Mouse (Mus musculus): ENCODE results near the gene Grm2.
"Not testable (repeated sequence)": the region's sequence is repeated elsewhere in the genome, so short reads cannot be mapped to it uniquely, and the experiment has no call there.

Grm2 gene

DNA sequence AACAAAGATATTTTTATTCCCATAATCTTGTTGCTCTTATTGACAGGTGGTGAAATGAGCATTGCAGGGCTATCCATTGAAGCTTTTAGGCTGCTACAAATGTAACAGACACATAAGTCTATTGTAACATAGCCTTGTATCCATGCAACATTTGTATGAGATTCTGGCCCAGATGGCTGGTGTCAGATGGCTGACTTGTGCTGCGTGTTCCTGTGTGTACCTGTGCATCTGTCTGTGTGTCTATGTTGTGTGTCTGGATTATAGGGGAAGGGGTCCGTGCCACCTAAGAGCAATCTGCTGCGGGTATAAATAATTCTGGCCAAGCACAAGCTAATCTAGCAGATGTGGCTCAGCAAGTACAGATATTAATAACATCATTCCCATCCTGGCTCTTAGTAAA is 38.4 kb downstream of the Grm2 start:
- POLR2A ChIA-PET: interaction anchor here in 2 of 4 experiments (0.8 to 1.1 kb wide), 3 partner anchors 9 to 183 kb away, joined by 3 read pairs; partner anchors contain the start of gene Iqcf6 (in 1 of the 2)
- CTCF ChIA-PET: interaction anchor here in 1 of 4 experiments (3.5 kb wide), 1 partner anchor 26 kb away, joined by 9 read pairs; no protein-coding TSS in a partner anchor

DNA sequence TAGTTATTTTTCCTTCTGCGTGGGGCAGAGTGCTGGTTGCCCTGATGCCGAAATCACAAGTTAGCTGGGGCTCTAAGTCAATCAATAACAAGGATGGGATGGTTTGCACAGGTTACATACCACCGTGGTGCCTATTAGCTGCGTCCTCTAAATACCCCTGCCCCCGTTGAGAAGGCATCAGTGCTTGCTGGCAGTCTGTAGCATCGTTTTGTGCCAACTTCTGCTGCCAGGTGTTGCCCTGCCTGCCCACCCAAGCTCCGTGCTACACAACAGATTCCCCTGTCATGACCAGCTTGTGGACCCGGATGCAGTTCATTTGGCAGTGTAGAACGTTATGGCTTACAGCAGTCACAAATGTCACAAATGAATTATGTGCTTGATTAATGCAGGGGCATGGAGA is 39.6 kb downstream of the Grm2 start:
- CTCF ChIA-PET: interaction anchor here in 2 of 4 experiments (1.0 to 3.5 kb wide), 3 partner anchors 9 to 27 kb away, joined by 3 to 9 read pairs (median 9); no protein-coding TSS in a partner anchor
- POLR2A ChIA-PET: interaction anchor here in 1 of 4 experiments (1.0 to 1.4 kb wide), 2 partner anchors 9 to 275 kb away, joined by 3 to 4 read pairs; partner anchors contain the start of gene Manf

DNA sequence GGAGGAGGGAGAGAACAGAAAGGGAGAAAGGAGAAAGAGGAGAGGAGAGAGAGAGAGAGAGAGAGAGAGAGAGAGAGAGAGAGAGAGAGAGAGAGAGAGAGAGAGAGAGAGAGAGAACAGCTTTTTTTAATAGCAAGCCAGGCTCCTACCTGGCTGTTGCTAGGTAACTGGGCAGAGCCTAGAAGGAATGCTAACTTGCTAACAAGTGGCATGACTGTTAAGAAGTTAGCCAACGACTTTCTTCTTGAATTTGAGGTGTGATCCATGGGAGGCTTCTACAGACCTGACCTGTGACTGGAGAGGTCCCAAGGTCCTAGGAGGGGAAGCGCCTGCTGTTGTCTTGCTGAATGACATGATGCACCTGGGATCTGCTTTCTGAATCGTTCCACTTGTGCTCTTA is 41.3 kb downstream of the Grm2 start:
- CTCF ChIA-PET: interaction anchor here in 2 of 4 experiments (0.6 to 0.9 kb wide), 2 partner anchors 10 to 112 kb away, joined by 3 to 6 read pairs; no protein-coding TSS in a partner anchor
- POLR2A ChIA-PET: interaction anchor here in 2 of 4 experiments (0.8 to 1.1 kb wide), 2 partner anchors 19 to 23 kb away, joined by 3 read pairs; no protein-coding TSS in a partner anchor

DNA sequence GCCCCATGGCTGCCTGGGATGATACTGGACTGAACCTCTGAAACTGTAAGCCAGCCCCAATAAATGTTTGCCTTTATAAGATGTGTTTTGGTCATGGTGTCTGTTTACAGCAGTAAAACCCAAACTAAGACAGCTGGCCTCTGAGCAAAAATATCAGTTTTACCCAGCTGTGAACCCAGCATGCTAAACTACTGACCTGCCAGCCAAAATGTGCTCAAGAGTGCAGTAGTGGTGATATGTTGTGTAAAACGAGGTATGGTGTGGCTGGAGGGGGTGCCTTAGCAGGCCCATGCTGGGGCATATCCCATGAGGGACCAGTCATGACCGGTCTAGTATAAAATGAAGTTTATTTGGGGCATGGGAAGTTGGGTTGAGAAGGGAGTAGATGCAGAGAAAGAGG is 41.9 kb downstream of the Grm2 start:
- CTCF ChIA-PET: interaction anchor here in 2 of 4 experiments (0.5 to 1.9 kb wide), 5 partner anchors 14 to 452 kb away, joined by 3 to 5 read pairs (median 3); no protein-coding TSS in a partner anchor
- POLR2A ChIA-PET: interaction anchor here in 2 of 4 experiments (1.0 to 1.4 kb wide), 4 partner anchors 21 to 278 kb away, joined by 3 to 5 read pairs (median 4); partner anchors contain the start of gene Manf (in 1 of the 2)

DNA sequence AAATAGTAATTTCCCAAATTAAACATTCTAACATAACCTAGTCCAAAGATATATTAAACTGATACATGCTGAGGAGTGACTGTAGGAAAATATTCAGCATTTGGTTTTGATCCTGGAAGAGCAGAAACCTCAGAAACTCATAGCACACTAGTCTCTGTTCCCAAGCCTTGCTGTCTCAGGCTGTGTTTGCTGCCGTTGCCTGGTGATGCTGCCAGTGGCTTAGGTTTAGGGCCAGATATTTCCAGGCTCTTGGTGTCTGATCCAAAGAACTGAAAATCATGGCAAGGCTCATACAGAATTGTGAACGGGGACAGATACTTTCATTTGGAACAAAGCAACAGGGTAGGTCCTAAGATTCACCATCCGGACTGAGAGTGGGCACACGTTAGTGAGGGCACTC is 45.2 kb downstream of the Grm2 start:
- POLR2A ChIA-PET: no interaction called here
- CTCF ChIA-PET: interaction anchor here in 1 of 4 experiments (0.6 kb wide), 1 partner anchor 15 kb away, joined by 8 read pairs; no protein-coding TSS in a partner anchor

DNA sequence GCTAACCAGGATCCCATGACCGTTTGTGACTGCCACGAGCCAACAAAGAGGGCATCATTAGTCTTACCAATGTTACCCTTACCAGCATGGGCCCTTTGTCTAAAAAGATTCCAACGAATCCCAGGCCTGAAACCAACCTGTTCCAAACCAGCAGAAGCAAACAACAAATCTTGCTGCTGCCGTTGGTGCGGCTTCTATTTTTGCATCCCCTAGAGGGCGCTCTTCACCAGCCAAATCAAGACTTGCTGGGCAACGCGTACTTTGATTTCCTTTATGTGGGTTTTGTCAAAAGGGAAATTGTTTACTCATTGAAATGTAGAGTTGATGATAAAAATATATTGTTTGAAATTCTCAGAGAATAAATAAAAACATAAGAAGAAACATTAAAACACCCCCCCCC is 55.3 kb downstream of the Grm2 start:
- ChIA-PET CTCF (interaction anchor here in 3 of 4 experiments (0.6 to 4.5 kb wide), 5 partner anchors 12 to 1104 kb away, joined by 5 to 57 read pairs (median 17); no protein-coding TSS in a partner anchor), POLR2A (interaction anchor here in 1 of 4 experiments (1.2 kb wide), 1 partner anchor 39 kb away, joined by 3 read pairs; the partner anchor contains the start of gene Iqcf3)

DNA sequence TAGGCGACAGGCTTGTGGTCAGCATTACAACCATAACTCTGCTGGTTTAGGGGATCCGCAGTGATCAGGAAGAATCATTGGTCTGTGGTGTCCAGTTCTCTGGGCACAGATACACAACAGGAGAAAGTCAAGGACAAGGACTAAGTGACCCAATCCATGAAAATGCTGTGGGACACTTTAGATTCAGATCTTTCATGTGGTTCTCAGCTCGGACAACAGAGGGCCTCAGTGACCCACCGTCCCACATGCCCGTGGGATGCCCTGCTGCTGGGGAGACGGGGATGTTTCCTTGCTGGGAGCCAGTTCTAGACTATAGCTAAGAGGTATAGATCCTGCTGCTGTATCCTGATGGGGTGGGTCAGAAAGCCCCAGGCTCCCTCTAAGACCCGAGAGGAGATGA is 57.4 kb downstream of the Grm2 start:
- ChIA-PET POLR2A (interaction anchor here in 2 of 4 experiments (0.7 to 1.6 kb wide), 4 partner anchors 18 to 293 kb away, joined by 3 to 8 read pairs (median 5); partner anchors contain the start of gene Manf (in 1 of the 2)), CTCF (interaction anchor here (0.6 to 4.5 kb wide), 21 partner anchors 9 to 1101 kb away, joined by 3 to 57 read pairs (median 4); partner anchors contain the start of gene Grm2 (in 2 of the 4))

DNA sequence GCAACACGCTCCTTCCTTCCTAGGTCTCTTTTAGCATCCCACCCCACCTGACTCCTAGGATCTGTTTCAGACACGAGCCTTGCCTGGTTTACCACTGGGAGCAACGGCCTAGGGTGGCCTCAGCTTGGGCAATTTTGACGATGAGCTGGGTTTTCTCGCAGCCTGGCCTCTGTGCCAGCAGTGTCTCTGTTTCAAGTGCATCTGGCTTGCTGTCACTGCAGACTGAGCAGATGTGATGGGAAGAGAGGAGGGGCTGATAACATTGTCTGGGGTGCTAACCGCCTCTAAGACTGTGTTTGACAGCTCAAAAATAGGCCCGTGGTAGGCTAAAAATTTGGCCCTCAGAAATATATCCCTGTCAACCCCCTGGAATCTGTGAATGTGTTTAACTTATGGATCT is 60.0 kb downstream of the Grm2 start:
- POLR2A ChIA-PET: no interaction called here
- CTCF ChIA-PET: interaction anchor here in 2 of 4 experiments (0.9 to 3.3 kb wide), 3 partner anchors 11 to 47 kb away, joined by 3 to 12 read pairs (median 10); no protein-coding TSS in a partner anchor

DNA sequence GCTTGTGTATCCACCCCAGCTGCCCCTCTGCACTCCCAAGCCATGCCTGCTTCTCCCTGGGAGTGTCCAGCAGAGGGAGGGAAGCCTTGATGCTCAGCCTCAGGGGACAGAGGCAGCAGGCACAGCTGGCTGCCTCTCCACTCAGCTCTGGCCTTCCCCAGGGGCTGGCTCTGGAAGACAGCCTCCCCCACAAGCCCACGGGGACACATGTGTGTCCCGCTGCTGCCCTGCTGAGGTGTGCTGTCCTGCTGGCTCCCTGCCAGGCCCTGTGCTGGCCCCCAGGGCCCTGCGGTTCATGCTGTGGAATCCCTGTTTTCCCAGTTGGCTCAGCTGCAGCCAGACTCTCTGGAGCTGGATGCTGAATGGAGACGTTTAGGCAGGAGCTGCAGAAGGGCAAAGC is 60.5 kb downstream of the Grm2 start:
- POLR2A ChIA-PET: not testable (repeated sequence)
- CTCF ChIA-PET: interaction anchor here in 3 of 4 experiments (0.8 to 3.3 kb wide), 6 partner anchors 11 to 64 kb away, joined by 3 to 12 read pairs (median 4); no protein-coding TSS in a partner anchor

Data from embryonic stem cell, embryonic (primary cell).